Mouse (Mus musculus): ENCODE measurements around the gene Iqcf3.
A peak's percentile ranks its signal among the peaks of the same experiment; 100 is the strongest.
"Not testable (repeated sequence)": the region's sequence is repeated elsewhere in the genome, so short reads cannot be mapped to it uniquely, and the experiment has no call there.

Iqcf3 gene

DNA sequence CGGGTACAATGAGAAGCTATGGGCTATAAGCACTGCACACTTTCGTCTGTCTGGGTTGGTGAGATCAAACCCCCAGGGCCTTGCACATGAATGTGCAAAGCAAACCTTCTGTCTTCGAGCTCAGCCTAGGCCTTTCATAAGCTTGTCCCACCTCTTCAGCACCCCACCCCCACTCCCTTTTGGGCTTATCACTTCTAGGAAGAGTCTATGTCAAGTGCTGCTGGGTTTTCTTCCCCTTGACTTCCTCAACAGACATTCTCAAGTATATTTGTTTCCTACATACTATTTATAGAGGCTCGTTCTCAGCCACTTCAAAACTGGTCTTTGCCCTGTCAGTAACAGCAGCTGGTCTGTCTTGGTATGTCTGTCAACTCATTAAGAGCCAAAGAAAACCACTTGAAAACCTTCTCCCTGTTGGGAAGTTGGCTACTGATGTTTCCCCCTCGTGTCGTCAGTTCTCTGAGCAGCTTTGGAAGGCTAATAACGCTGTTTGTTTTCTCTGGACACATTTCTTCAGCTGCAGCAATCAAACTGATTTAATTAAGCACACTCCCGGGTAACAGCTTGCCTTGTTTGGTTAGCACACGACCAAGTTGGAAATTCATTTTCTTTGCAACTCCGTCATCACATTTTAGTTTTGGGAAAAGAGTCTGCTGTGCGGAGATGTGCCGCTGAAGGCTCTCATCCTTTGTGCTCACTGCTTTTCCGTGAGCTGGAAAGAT, 48.5 kb downstream of the Iqcf3 start:
- DNase-seq (ENCODE audit: low read depth, low spot score): no peak

DNA sequence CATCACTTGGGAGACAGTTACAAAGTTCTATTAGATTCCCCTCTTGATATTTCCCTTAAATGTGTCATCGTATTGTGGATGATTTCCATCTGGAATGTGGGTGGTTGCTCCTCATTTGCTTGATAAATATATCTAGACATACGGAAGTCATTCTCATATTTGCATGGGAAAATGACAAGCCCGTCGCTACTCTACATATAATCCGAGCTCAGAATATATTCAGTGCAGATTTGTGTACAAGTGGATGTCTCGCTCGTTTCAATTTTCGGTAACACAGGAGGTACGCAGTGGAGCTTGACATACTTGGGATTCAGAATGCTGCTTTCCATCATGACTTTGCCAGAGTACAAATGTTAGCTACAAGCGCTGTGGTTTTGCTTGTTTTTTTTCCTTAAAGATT, 52.1 kb downstream of the Iqcf3 start:
- no peak for DNase-seq (ENCODE audit: low read depth, low spot score)

DNA sequence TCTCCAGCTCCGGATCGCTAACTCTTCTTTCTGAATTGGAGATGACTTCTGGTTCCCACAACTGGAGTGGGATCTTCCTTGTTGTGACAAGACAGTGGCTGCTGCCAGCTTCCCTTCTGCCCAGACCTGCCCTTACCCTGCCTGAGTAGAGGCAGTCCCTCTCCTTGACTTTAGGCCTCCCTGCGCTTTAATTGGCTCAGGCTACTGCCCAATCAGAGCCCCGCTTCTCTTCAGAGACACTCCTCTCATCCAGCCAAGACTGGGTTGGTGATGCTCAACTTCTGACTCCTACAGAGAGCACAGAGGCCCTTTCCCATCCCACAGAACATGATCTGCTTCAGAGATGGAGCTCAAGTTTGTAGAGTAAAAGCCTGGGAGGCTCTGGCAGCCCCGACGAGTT, 57.2 kb downstream of the Iqcf3 start:
- no peak for DNase-seq (ENCODE audit: low read depth, low spot score)

DNA sequence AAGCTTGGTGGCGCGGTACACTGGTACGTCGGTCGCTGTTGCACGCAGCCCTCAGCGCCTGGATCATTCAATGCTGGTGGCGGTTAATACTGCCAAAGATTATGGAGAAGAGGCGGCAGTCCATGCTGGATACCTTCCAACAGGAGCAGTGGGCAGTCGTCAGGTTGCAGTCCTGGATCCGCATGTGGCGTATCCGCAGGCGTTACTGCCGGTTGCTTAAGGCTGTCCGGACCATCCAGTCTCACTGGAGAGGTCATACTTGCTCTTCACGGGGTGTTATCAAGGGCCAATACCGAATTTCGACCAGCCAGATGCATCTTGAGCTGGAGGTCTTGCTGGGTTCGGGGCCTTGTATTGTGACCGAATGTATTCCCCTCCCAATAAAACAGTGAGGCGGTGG, 59.6 kb downstream of the Iqcf3 start:
- no peak for DNase-seq (ENCODE audit: low read depth, low spot score)

DNA sequence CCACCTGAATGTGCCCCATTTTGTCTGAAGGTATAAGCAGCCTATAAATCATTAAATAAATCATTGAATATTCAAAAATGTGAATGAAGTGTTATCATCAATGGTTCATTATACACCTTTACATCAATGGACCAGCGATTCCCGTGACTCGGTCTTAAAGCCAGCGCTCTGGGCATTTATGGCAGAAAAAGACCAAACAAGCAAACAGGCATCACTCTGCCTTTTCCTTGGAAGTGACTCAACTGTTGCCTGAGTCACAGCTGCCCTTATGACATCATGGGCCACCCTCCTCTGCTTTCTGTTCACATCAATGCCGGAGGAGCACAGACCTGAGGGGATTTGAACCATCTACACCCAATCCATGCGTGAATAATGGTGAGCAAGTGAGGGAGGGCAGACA, 61.8 kb downstream of the Iqcf3 start, which contains the start of gene Iqcf1:
Gene Iqcf1 (plus strand): TSS at position 301 of the 400 bp plus-strand sequence.
- DNase-seq (ENCODE audit: low read depth, low spot score): no peak

DNA sequence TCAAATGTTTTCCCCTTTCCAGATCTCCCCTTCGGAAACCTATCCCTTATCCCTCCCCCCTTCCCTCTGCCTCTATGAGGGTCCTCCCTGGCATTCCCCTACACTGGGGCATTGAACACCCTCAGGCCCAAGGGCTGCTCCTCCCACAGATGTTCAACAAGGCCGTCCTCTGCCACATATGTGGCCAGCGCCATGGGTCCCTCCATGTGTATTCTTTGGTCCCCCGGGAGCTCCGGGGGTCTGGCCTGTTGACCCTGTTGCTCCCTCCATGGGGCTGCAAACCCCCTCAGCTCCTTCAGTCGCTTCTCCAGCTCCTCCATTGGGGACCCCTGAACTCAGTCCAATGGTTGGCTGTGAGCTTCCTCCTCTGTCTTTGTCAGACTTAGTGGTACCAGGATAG, 73.8 kb downstream of the Iqcf3 start:
- DNase-seq (ENCODE audit: low read depth, low spot score): not testable (repeated sequence)

DNA sequence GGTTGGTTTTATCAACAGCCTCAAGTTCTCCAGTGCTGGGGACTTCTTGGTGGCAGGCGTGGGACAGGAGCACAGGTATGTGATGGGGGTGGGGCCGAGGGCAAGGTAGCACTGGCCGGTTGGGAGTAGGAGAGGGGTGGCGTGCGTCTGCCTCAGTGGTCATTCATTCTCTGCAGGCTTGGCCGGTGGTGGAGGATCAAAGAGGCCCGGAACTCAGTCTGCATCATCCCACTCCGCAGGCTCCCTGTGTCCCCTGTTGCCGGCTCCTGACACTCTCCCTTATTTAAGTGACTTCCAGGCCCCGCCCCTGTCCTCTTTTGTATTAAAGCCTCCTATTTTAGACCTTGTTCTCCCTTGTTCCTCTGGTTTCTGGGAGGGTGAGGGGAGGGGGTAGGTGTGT, 76.4 kb downstream of the Iqcf3 start:
- no peak for DNase-seq (ENCODE audit: low read depth, low spot score)

DNA sequence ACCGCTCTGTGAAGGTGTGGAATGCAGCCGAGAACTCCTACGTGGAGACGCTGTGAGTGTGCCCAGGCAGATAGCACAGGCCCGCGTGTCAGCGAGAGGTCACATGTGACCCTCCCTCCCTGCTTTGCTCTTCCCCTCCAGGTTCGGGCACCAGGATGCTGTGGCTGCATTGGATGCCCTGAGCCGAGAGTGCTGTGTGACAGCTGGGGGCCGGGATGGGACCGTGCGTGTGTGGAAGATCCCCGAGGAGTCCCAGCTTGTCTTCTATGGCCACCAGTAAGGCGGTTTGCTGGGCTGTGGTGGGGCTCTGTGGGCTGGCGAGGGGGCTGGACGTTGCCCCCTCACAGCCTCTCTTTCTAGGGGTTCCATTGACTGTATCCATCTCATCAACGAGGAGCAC, 77.8 kb downstream of the Iqcf3 start:
- DNase-seq (ENCODE audit: low read depth, low spot score): no peak

DNA sequence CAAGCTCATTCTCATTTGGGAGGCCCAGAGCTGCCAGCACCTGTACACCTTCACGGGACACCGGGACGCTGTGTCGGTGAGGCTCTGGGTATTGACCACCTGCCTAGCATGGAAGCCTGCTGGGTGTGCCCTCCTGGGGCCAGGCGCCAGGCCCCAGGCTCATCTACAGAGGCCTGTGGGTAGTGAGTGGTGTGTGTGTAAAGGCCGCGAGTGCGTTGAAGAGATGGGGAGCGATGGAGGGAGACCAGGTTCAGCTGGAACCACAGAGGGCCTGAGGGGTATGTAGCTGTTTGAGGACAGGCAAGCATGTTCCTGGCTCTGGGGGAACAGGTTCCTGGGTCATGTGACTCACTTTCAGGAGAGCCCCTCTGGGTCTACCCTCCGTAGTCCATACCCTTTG, 78.3 kb downstream of the Iqcf3 start:
- DNase-seq (ENCODE audit: low read depth, low spot score): no peak

DNA sequence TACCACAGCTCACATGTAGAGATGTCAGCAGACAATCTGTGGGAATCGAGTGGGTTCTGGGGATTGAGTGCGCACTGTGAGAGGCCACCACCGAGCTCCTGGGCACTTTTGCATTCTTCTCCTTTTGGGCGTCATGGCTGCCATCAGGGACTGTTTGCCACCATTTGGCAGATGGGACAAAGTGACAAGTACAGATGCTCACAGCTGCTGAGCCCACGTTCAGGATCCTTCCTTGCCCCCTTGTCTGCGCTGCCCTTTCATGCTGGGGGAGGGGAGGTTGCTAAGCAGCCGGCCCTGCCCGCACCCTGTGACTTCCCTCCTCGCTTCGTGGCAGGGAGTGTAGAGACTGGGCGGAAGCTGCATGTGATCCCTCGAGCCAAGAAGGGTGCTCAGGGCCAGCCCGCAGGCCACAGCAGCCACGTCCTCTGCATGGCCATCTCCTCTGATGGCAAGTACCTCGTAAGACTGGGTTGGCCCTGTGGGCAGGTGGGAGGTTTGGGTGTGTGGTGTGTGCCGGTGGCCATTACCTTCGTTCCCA, 78.8 kb downstream of the Iqcf3 start:
- no peak for DNase-seq (ENCODE audit: low read depth, low spot score)

DNA sequence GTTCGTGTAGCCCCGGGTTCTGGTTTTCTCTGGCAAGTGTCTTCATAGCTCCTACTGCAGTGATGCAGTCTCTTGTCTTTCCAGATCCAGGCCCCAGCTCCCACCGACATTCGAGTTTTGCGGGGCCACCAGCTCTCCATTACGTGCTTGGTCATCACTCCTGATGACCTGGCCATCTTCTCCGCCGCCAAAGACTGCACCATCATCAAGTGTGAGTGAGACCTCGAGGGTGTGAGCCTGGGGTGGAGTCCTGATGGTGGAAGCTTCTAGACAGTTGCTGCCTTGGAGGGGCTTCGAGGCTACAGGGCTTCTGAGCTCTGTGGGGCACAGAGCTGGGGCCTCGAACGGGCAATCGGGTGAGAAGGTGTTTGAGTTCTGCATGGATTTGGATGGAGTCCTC, 79.8 kb downstream of the Iqcf3 start:
- no peak for DNase-seq (ENCODE audit: low read depth, low spot score)

DNA sequence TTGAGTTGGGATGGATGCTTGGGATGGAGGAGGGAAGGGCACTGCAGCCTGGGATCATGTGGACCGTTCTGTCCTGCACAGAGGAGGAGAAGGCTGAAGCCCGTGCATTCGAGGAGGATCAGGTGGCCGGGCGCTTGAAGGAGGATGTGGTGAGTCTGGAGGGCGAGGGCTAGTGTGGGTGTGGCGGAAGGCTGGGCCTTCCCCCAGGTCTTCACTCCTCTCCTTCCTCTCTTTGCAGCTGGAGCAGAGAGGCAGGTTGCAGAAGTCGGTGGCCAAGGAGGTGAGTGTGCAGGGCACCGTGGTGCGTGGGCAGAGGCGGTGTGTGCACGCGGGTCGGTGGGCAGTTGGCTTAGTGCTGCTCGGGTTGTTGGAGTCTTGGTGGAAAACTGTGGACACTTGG, 80.4 kb downstream of the Iqcf3 start:
- no peak for DNase-seq (ENCODE audit: low read depth, low spot score)

DNA sequence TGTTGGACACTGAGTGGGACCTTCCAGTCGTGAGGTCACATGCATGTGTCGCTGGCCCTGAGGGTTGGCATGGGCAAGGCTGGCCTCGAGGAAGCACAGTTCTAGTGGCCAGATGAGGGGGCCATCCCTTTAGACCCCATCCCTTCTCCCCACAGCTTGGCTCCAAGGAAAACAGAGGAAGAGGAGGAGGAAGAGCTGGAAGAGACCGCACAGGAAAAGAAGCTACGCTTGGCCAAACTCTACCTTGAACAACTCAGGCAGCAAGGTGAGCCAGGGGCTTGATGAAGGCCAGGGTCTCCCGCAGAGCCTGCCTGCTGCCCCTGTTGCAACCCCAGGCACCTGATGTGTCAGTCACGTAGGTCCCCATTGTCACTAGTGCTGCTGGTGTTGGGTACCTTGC, 80.9 kb downstream of the Iqcf3 start:
- DNase-seq (ENCODE audit: low read depth, low spot score): no peak

DNA sequence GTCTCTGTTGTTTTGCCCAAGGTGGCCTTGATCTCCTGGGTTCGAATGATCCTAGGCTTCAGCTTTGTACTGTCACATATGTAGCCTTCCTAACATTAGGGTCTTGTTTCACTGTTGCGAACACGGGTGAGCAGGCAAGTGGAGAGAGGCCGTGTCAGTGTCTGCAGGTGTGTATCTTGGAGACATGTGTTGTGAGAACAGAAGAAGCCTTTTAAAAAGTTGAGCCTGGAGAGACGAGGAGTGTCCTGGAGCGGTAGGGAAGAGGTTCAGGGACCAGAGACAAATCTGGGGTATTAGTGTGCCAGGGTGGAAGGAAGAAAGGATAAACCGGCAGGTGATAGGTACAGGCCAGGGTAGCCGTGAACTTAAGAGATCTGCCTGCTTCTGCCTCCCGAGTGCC, 83.3 kb downstream of the Iqcf3 start:
- no peak for DNase-seq (ENCODE audit: low read depth, low spot score)

DNA sequence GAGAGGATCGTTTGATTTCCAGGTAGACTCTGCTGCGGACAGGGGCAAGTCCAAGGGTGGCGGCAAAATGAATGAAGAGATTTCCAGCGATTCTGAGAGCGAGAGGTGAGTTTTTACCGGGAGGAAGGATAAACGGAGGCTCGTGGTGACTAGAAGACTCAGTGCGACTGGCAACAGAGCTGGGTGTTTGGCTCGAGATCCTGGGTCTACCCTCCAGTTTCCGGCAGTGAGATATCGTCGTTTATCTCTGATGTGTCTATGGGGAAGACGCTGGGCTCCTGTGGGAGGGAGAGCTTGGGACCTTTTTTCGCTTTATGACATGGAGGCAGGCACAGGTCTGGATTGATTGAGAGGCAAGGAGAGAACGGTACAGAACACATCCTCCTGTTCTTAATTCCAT, 83.8 kb downstream of the Iqcf3 start:
- DNase-seq (ENCODE audit: low read depth, low spot score): peak; percentile 32

DNA sequence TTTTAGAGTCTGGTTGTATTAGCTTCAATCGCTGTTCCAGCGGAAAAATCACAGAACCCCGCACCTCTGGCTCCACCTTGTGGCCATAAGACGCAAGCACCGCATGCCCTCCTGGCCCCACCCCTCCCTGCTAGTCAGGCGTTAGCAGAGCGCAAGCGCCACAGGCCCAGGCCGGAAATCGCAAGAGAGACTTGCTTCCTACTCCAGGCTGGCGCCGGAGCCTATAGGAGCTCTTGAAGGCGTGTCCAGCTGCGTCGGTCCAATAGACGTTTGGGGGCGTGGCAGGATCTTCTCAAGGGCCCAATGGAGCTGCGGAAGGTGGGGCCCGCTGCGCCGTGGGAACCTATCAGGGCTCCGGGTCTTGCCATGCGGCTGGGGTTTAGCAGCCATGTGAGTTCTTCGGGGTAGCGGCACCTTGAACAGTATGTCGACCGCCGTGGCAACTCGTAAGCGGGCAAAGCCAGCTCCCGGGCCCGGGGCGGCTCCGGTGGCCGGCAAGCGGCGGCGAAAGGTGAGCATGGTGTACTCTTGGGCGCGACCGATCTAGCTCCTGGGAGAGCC, 84.4 kb downstream of the Iqcf3 start, which contains the start of gene Parp3:
Gene Parp3 (minus strand): TSS at position 26 of the 561 bp plus-strand sequence.
- DNase-seq (ENCODE audit: low read depth, low spot score): peak; percentile 100

DNA sequence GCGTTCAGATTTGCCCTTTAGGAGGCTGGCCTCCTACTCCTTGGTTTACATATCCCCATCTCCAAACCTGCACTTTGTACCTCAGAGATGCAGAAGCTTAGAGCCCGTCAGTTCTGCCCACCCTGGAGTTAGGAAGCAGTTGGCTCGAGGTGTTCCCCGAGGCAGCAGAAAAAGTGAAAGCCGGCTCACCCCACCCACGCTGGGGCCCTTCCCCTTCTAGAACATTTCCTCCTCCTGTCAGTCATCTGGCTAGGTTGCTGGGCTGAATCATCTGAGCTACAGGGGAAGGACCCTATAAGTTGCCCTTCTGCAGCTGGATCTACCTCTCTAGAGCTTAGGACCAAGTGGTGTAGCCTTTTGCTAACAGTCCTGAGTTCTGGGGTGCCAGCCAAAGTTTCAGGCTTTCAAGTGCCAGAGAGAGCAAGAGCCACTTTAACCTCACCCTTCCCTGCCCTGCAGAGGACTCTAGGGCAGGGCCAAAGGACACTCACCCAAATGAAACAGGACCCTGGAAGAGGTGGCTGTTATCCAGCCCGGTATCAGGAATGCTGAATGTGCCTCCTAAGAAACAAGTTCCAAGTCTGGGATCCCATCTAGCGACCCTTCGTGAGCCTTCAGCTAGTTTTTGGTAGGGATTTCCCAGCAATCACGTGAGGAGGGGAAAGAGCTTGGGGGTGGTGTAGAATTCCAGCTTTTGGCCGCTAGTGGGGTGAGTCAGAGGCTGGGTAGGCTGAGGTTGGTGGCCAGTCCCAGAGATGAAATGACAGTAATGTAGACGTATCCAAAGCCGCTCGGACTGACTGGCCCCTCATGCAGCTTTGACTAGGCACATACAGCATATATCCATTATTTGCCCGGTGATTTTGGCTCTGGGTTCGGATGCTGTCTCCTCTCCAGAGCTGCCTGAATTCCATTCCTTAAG, 85.2 kb downstream of the Iqcf3 start:
- DNase-seq (ENCODE audit: low read depth, low spot score): peak; percentile 78

DNA sequence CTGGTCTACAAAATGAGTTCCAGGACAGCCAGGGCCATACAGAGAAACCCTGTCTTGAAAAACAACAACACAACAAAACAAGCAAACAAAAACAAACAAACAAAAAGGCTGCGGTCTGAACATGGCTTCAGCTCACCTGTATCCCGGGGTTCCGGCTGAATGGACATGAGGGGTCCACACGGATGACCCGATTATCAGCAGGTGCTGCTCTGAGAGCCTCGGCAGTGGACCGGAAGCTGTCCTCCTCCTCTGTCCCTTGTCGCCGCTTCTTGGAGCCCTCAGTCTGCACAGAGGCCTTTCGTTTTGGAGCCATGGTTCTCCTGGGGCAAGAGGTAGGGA, 85.8 kb downstream of the Iqcf3 start, which contains the start of gene Rrp9:
Gene Rrp9 (plus strand): TSS at position 301 of the 339 bp plus-strand sequence.
- no peak for DNase-seq (ENCODE audit: low read depth, low spot score)

DNA sequence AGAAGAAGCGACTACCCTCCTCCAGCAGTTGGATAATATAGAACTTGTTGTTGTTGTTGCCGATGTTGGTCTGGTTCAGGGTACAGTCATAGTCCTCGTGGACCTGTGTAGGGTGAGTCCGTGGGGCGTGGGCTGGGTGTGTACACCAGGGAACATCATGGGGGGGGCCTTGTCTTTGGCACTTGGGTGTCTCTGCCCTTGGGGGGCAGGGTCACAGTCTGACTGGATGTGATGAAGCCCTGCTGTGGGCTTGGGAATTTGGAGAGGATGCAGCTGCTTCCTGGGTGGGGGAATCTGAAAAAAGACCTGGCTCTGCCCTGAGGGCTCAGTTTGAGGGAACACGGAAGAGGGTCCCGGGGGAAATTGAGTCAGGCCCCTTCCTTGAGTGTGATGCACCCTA, 86.4 kb downstream of the Iqcf3 start:
- DNase-seq (ENCODE audit: low read depth, low spot score): peak; percentile 25

DNA sequence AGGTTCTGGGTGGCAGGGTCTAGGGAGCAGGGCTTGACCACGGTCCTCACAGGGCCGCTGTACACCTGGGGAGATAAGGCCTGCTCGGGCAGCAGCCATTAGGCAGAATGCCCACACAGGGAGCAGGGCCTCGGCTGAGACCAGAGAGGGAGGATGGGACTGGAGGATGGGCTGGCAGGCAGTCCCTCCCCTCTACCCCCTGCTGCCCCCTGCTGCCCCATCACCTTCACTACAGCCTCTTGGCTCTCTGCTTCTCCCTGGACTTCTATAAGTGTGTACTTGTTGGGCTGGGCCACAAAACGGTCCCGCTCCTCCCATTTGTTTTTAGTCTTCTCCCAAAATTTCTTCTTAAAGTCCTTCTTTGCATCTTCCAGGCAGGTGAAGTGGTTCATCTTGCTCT, 87.0 kb downstream of the Iqcf3 start:
- peak; percentile 83 for DNase-seq (ENCODE audit: low read depth, low spot score)

DNA sequence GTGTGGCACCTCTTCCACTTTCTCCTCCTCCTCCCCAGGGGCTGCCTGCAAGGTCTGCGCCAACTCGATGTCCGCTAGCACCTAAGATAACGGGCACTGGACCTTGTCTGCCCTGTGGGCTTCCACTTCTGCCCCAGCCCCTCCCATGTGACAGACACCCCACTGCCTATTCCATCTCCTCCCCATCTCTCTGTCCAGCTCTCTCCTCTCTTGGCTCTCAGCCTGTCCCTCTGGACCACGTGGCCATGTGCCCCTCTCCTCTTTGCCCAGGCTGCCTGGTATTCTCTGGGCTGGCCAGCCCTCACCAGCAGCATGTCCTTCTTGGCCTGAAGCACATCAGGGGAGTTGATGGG, 87.7 kb downstream of the Iqcf3 start:
- no peak for DNase-seq (ENCODE audit: low read depth, low spot score)

DNA sequence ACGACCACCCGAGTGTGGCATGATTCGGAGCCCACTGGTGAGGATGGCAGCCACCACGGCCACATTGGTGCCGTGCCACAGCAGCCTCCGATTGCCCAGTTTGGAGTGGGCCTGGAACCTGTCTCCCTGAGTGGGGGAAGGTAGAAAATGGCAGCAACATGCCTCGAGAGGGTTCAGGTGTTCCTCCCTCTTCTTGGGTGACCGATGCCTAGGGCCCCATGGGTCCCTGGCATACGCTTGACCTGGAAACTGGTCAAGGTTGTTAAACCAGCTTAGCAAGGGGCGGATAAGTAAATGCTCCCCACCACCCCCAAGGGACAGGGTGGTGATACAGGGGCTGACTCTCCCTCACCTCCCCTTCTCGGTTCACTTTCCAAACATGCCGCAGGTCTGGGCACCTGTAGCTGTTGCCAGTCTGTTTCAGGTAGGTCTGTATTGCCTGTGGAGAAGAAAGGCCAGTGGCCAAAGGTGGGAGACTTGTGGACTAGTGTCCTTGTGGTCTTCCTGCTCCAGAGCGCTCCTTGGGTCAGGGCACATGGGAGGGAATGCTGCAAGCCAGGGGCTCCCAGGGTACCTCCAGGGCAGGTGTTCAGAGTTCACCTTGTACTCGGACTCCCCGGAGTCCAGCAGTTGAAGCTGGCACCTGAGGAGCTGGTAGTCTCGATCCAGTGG, 88.2 kb downstream of the Iqcf3 start:
- DNase-seq (ENCODE audit: low read depth, low spot score): no peak
